Mouse (Mus musculus): ENCODE data around the gene Elovl2. TPM values are rescaled to one million over a fixed set of nuclear protein-coding genes. Genes with fewer than 3 reads are reported as not detected.
"Not testable (repeated sequence)": the region's sequence is repeated elsewhere in the genome, so short reads cannot be mapped to it uniquely, and the experiment has no call there.

Gene Elovl2
- polyA plus RNA-seq, 1 experiment from 2014 or later: 0.39 TPM

- no peaks in the 10 kb centered on the region for H3K4me1 ChIP-seq (ENCODE audit: insufficient read depth, low read depth, low read length)
- no peak for ATAC-seq
- no peak overlapping the region for H3K27ac ChIP-seq (ENCODE audit: low read length)
- no peaks in the 10 kb centered on the region for H3K27me3 ChIP-seq (replicated peaks; ENCODE audit: insufficient read depth, low read length)
- DNase-seq (ENCODE audit: low spot score): no peak
- 94% methylated on average over 5 of the region's 5 CpGs for WGBS
- H3K9me3 ChIP-seq (ENCODE audit: low read length): no peaks in the 10 kb centered on the region
- H3K4me3 ChIP-seq (ENCODE audit: low read depth, low read length): no peak overlapping the region
- TF ChIP-seq CTCF (IDR thresholded peaks at IDR 0.05): no peak
- TF ChIP-seq EP300 (IDR thresholded peaks at IDR 0.05): no peak
- H3K4me2 ChIP-seq (replicated peaks; ENCODE audit: low read depth, low read length): no peak overlapping the region
- no peaks in the 10 kb centered on the region for H3K36me3 ChIP-seq (ENCODE audit: insufficient read depth, low read length)
- no peak overlapping the region for H3K9ac ChIP-seq (replicated peaks; ENCODE audit: low read depth)
Observed at GRCm38 (mm10) chr13:41256126-41256525, 35.9 kb upstream of the Elovl2 start.

GRCm38 (mm10) chr13:41252736-41253135 lies 32.5 kb upstream of the Elovl2 start:
- DNase-seq (ENCODE audit: low spot score): no peak
- no peak overlapping the region for H3K4me2 ChIP-seq (replicated peaks; ENCODE audit: low read depth, low read length)
- H3K36me3 ChIP-seq (ENCODE audit: insufficient read depth, low read length): no peaks in the 10 kb centered on the region
- no peak overlapping the region for H3K4me3 ChIP-seq (ENCODE audit: low read depth, low read length)
- TF ChIP-seq EP300 (IDR thresholded peaks at IDR 0.05) (no peak), CTCF (IDR thresholded peaks at IDR 0.05) (no peak)
- H3K4me1 ChIP-seq (ENCODE audit: insufficient read depth, low read depth, low read length): no peaks in the 10 kb centered on the region
- no peak for ATAC-seq
- no peaks in the 10 kb centered on the region for H3K27me3 ChIP-seq (replicated peaks; ENCODE audit: insufficient read depth, low read length)
- H3K27ac ChIP-seq (ENCODE audit: low read length): no peak overlapping the region
- no peak overlapping the region for H3K9ac ChIP-seq (replicated peaks; ENCODE audit: low read depth)
- no peaks in the 10 kb centered on the region for H3K9me3 ChIP-seq (ENCODE audit: low read length)
- WGBS: 94% methylated on average over 7 of the region's 7 CpGs

GRCm38 (mm10) chr13:41252141-41252540 lies 31.9 kb upstream of the Elovl2 start:
- H3K4me3 ChIP-seq (ENCODE audit: low read depth, low read length): no peak overlapping the region
- no peaks in the 10 kb centered on the region for H3K27me3 ChIP-seq (replicated peaks; ENCODE audit: insufficient read depth, low read length)
- no peak for TF ChIP-seq EP300 (IDR thresholded peaks at IDR 0.05)
- H3K27ac ChIP-seq (ENCODE audit: low read length): peak overlapping the region; percentile 75
- WGBS: 52% methylated on average over 6 of the region's 6 CpGs
- no peak overlapping the region for H3K9ac ChIP-seq (replicated peaks; ENCODE audit: low read depth)
- H3K36me3 ChIP-seq (ENCODE audit: insufficient read depth, low read length): no peaks in the 10 kb centered on the region
- no peak for ATAC-seq
- H3K4me1 ChIP-seq (ENCODE audit: insufficient read depth, low read depth, low read length): no peaks in the 10 kb centered on the region
- peak overlapping the region; percentile 27 for H3K4me2 ChIP-seq (replicated peaks; ENCODE audit: low read depth, low read length)
- no peak for DNase-seq (ENCODE audit: low spot score)
- no peaks in the 10 kb centered on the region for H3K9me3 ChIP-seq (ENCODE audit: low read length)

- peak; percentile 78 for DNase-seq (ENCODE audit: low spot score)
- H3K4me1 ChIP-seq (ENCODE audit: insufficient read depth, low read depth, low read length): no peaks in the 10 kb centered on the region
- no peak overlapping the region for H3K9ac ChIP-seq (replicated peaks; ENCODE audit: low read depth)
- no peaks in the 10 kb centered on the region for H3K36me3 ChIP-seq (ENCODE audit: insufficient read depth, low read length)
- TF ChIP-seq EP300 (IDR thresholded peaks at IDR 0.05) (0 out of 2 replicates have a peak, but pooled peaks have one; percentile 7), CTCF (IDR thresholded peaks at IDR 0.05) (no peak)
- H3K9me3 ChIP-seq (ENCODE audit: low read length): no peaks in the 10 kb centered on the region
- peak; percentile 16 for ATAC-seq
- H3K4me3 ChIP-seq (ENCODE audit: low read depth, low read length): no peak overlapping the region
- WGBS: 28% methylated on average over 5 of the region's 5 CpGs
- peak overlapping the region; percentile 75 for H3K27ac ChIP-seq (ENCODE audit: low read length)
- no peaks in the 10 kb centered on the region for H3K27me3 ChIP-seq (replicated peaks; ENCODE audit: insufficient read depth, low read length)
- H3K4me2 ChIP-seq (replicated peaks; ENCODE audit: low read depth, low read length): peak overlapping the region; percentile 27
Observed at GRCm38 (mm10) chr13:41251667-41252066, 31.5 kb upstream of the Elovl2 start.

GRCm38 (mm10) chr13:41251232-41251631 lies 31.0 kb upstream of the Elovl2 start:
- not testable (repeated sequence) for ATAC-seq; H3K27ac ChIP-seq (ENCODE audit: low read length); H3K27me3 ChIP-seq (replicated peaks; ENCODE audit: insufficient read depth, low read length); H3K36me3 ChIP-seq (ENCODE audit: insufficient read depth, low read length); H3K9me3 ChIP-seq (ENCODE audit: low read length); DNase-seq (ENCODE audit: low spot score); H3K9ac ChIP-seq (replicated peaks; ENCODE audit: low read depth); H3K4me3 ChIP-seq (ENCODE audit: low read depth, low read length); H3K4me1 ChIP-seq (ENCODE audit: insufficient read depth, low read depth, low read length)
- 86% methylated on average over 5 of the region's 5 CpGs for WGBS
- H3K4me2 ChIP-seq (replicated peaks; ENCODE audit: low read depth, low read length): 0 out of 2 replicates have a peak overlapping the region, but pooled peaks have one; percentile 90

- H3K9ac ChIP-seq (replicated peaks; ENCODE audit: low read depth): peak overlapping the region; percentile 63
- no peaks in the 10 kb centered on the region for H3K9me3 ChIP-seq (ENCODE audit: low read length)
- peak; percentile 39 for DNase-seq (ENCODE audit: low spot score)
- peak overlapping the region; percentile 77 for H3K4me3 ChIP-seq (ENCODE audit: low read depth, low read length)
- no peaks in the 10 kb centered on the region for H3K4me1 ChIP-seq (ENCODE audit: insufficient read depth, low read depth, low read length)
- H3K36me3 ChIP-seq (ENCODE audit: insufficient read depth, low read length): no peaks in the 10 kb centered on the region
- H3K27ac ChIP-seq (ENCODE audit: low read length): peak overlapping the region; percentile 78
- WGBS: 1% methylated on average over 26 of the region's 27 CpGs
- TF ChIP-seq EP300 (IDR thresholded peaks at IDR 0.05) (no peak), CTCF (IDR thresholded peaks at IDR 0.05) (no peak)
- H3K27me3 ChIP-seq (replicated peaks; ENCODE audit: insufficient read depth, low read length): no peaks in the 10 kb centered on the region
- ATAC-seq: no peak
- H3K4me2 ChIP-seq (replicated peaks; ENCODE audit: low read depth, low read length): peak overlapping the region; percentile 90
Observed at GRCm38 (mm10) chr13:41250318-41250981, 30.2 kb upstream of the Elovl2 start.
